Mouse (Mus musculus) macrophage (primary cell): Measurements from ENCODE around the gene Rab3il1. TPM values are rescaled to one million over a fixed set of nuclear protein-coding genes. Genes with fewer than 3 reads are reported as not detected.

Experiments
- H3K27ac ChIP-seq: fragments of 350-480 bp; formaldehyde crosslinking; 2 replicates; pipeline ENCODE4 v1.9.0; 2021
- H3K36me3 ChIP-seq: fragments of 350-480 bp; formaldehyde crosslinking; 2 replicates; pipeline ENCODE4 v1.9.0; 2021; ENCODE audit errors: inconsistent target
- H3K4me3 ChIP-seq: fragments of 350-480 bp; formaldehyde crosslinking; 2 replicates; pipeline ENCODE4 v1.9.0; 2021; ENCODE audit errors: inconsistent target
- H3K79me2 ChIP-seq: fragments of 350-480 bp; formaldehyde crosslinking; 2 replicates; pipeline ENCODE4 v1.9.0; 2021; ENCODE audit errors: inconsistent target
- WGBS: methylation state at CpG from one replicate; pipeline ENCODE4 v1.1.7; 2026; ENCODE audit warnings: inconsistent platforms; ENCODE audit not compliant: missing documents; 5-methylcytosine and 5-hydroxymethylcytosine counted together
- polyA plus RNA-seq: library from polyadenylated mRNA; stranded (reverse); fragments of 250-400 nt; gene quantifications from 3 replicates; pipeline ENCODE4 v1.2.4, GENCODE M21; 2018; ENCODE audit warnings: inconsistent platforms

Rab3il1 gene
- polyA plus RNA-seq, 1 experiment from 2014 or later, result 97.7 TPM

- Histone ChIP-seq H3K36me3 (no peaks in the 10 kb centered on the region), H3K4me3 (no peak overlapping the region), H3K27ac (no peak overlapping the region), H3K79me2 (no peaks in the 10 kb centered on the region)
- WGBS, result 100% methylated on average over 2 of the region's 2 CpGs
These were observed 60.2 kb downstream of the Rab3il1 start for GRCm38 (mm10) chr19:10061624-10062023.

GRCm38 (mm10) chr19:10062292-10062691, 60.8 kb downstream of the Rab3il1 start:
- 94% methylated on average over 8 of the region's 8 CpGs for WGBS
- H3K4me3 ChIP-seq, result no peak overlapping the region
- H3K36me3 ChIP-seq, result no peaks in the 10 kb centered on the region
- no peak overlapping the region for H3K27ac ChIP-seq
- H3K79me2 ChIP-seq, result no peaks in the 10 kb centered on the region

GRCm38 (mm10) chr19:10062862-10063261, 61.4 kb downstream of the Rab3il1 start:
- Histone ChIP-seq H3K79me2 (no peaks in the 10 kb centered on the region), H3K4me3 (no peak overlapping the region), H3K27ac (no peak overlapping the region), H3K36me3 (no peaks in the 10 kb centered on the region)
- 48% methylated on average over 5 of the region's 5 CpGs for WGBS

DNA sequence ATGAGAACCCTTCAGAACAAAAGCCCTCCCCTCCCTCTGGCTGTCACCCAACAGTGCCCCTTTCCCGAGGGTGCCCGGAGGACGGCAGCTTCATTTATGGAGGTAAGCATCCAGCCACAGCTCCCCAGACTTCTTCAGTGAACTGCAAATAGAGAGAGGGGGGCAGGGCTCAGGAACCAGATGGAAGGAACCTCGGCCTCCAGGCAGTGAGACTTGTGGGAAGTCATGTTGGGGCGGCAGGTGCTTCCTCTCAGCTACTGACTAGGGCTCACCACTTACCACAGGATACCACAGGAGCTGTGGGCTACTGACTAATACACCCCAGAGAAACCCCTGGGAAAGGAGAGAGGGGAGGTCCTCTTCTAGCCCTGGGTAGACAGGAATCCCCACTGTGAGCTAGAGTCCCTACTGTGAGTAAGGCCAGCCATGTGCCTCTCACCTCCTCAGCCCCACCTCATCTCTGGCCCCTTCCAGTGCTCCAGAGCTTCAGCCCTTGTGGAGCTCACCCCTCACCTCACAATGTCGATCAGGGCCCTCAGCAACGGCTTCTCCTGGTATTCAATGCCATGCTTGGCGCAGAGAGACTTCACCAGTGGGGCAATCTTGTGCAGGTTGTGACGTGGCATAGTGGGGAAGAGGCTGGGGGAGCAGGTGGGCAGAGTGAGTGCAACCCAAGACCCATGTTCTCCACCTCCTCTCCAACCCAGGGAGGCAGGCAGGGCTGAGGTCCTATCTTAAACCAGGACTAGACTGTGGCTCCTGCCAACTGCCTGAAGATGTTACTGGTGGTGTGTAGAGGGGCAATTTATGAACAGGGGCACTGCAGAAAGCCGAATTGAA, 62.9 kb downstream of the Rab3il1 start:
- Histone ChIP-seq H3K27ac (no peak overlapping the region), H3K79me2 (no peaks in the 10 kb centered on the region), H3K36me3 (no peaks in the 10 kb centered on the region), H3K4me3 (no peak overlapping the region)
- 31% methylated on average over 10 of the region's 10 CpGs for whole genome bisulfite sequencing

GRCm38 (mm10) chr19:10065465-10066188, 64.2 kb downstream of the Rab3il1 start:
- no peak overlapping the region for H3K4me3 ChIP-seq
- 76% methylated on average over 5 of the region's 5 CpGs for WGBS
- H3K79me2 ChIP-seq, result no peaks in the 10 kb centered on the region
- no peak overlapping the region for H3K27ac ChIP-seq
- H3K36me3 ChIP-seq, result no peaks in the 10 kb centered on the region

- Histone ChIP-seq H3K36me3 (no peaks in the 10 kb centered on the region), H3K27ac (no peak overlapping the region)
These were observed 64.7 kb downstream of the Rab3il1 start for GRCm38 (mm10) chr19:10066189-10066500.

DNA sequence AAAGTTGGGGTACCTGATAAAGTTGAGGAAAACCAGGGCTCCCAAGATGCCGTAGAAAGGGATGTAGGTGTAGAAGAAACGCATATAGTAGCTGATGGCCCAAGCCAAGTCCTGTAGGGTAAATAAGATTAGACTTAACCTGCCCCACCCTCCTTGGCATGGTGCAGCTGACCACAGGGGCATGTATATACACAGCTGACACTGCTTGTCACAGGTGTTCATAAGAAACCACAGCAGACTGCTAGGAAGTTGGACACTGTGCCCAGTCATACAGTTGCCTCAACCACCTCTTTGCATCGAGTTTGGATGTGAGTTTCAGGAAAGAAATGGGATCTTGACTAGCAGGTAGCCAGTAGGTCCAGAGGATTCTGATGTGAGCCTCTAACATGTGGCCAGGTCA, 65.0 kb downstream of the Rab3il1 start:
- Histone ChIP-seq H3K27ac (no peak overlapping the region), H3K79me2 (no peaks in the 10 kb centered on the region), H3K4me3 (no peak overlapping the region), H3K36me3 (no peaks in the 10 kb centered on the region)
- WGBS, result 69% methylated on average over 3 of the region's 3 CpGs

More at GRCm38 (mm10) chr19:10066189-10066500, 64.7 kb downstream of the Rab3il1 start:
- WGBS, result 87% methylated on average over 4 of the region's 4 CpGs
- H3K4me3 ChIP-seq, result no peak overlapping the region
- H3K79me2 ChIP-seq, result no peaks in the 10 kb centered on the region

DNA sequence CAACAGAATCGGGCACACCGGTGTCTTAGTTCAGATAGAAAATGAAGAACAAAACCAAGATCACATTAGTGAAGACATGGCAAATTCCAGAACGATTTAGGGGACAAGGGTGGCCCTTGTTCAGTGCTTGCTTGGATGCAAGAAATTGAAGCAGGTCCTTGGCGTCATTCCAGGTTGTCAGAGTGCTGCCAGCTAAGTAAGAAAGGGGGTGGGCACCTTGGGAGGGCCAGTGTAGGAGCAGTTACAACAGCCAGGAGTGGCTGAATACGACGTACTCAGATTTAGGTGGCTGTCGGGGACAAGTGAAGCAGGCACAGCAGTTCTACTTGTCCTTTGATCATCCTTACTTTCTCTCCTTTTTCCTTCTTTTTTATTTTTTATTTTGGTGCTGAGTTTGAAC, 66.2 kb downstream of the Rab3il1 start:
- H3K36me3 ChIP-seq, result no peaks in the 10 kb centered on the region
- no peak overlapping the region for H3K27ac ChIP-seq
- WGBS, result 92% methylated on average over 7 of the region's 7 CpGs
- H3K79me2 ChIP-seq, result no peaks in the 10 kb centered on the region
- no peak overlapping the region for H3K4me3 ChIP-seq

DNA sequence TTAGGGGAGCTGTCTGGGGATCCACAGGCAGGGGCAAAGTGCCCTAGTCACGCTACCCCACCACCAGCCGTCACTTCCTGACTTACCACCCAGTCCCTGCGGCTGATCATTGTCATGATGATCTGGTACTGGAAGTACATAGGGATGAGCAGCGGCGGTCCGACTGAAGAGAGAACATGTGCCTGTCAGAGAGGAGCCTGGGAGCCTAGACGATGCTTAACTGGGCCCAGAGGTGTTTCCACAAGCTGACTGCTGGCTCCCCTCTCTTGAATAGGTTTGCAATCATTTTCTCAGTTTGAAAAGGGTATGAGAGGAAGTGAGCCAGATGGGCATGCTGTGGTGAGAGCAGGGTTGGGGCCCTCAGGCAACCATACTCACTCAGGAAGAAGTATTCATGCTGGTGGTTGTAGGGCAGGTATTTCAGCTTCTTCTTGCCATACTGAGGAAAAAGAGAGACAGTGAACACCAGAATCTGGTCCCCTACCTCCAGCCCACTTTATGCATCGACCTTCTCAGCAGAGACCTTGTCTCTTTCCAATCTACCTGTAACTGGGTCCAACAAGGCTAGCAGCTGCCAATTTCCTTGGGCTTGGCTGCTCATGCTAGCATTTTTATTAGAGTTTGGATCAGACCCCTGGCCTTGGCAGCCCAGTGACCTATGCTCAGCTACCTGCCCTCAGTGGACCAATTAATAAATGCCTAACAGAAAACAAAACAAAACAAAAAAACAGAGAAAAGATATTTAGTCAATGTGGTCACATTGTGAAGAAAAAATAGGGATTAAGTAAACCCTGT, 68.9 kb downstream of the Rab3il1 start:
- Histone ChIP-seq H3K4me3 (no peak overlapping the region), H3K79me2 (no peaks in the 10 kb centered on the region), H3K27ac (no peak overlapping the region), H3K36me3 (no peaks in the 10 kb centered on the region)
- WGBS, result 49% methylated on average over 8 of the region's 8 CpGs

DNA sequence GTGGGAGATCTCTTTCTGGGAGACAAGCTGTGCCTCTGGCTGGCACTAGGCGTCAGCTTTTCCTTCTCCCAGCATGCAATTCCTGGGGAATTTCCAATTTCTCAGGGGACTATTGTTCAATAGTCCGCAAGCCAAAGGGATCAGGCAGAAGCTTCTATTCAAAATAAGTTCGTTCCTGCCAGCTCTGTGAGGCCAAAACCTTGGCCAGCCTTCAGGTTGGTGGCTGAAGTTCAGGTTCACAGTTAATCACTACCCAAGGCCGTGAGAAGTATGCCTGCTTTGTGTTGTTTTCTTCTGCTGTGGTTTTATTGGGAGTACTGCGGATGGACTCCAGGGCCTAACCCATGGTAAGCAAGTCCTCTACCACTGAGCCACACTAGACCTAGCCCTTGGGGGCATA, 69.7 kb downstream of the Rab3il1 start:
- WGBS, result 92% methylated on average over 5 of the region's 5 CpGs
- Histone ChIP-seq H3K79me2 (no peaks in the 10 kb centered on the region), H3K27ac (no peak overlapping the region), H3K4me3 (no peak overlapping the region), H3K36me3 (no peaks in the 10 kb centered on the region)

- 94% methylated on average over 2 of the region's 4 CpGs for WGBS
- no peak overlapping the region for H3K27ac ChIP-seq
- no peaks in the 10 kb centered on the region for H3K36me3 ChIP-seq
- H3K79me2 ChIP-seq, result no peaks in the 10 kb centered on the region
- H3K4me3 ChIP-seq, result no peak overlapping the region
These were observed 70.4 kb downstream of the Rab3il1 start for GRCm38 (mm10) chr19:10071892-10072291.

- no peaks in the 10 kb centered on the region for H3K36me3 ChIP-seq
These were observed 71.7 kb downstream of the Rab3il1 start for GRCm38 (mm10) chr19:10073145-10073544.

GRCm38 (mm10) chr19:10078392-10078791, 76.9 kb downstream of the Rab3il1 start:
- no peaks in the 10 kb centered on the region for H3K36me3 ChIP-seq
- no peaks in the 10 kb centered on the region for H3K79me2 ChIP-seq
- no peak overlapping the region for H3K4me3 ChIP-seq
- WGBS, result 97% methylated on average over 6 of the region's 6 CpGs
- no peak overlapping the region for H3K27ac ChIP-seq

More at GRCm38 (mm10) chr19:10073145-10073544, 71.7 kb downstream of the Rab3il1 start:
- WGBS, result 83% methylated on average over 5 of the region's 5 CpGs
- H3K27ac ChIP-seq, result no peak overlapping the region
- no peak overlapping the region for H3K4me3 ChIP-seq
- H3K79me2 ChIP-seq, result no peaks in the 10 kb centered on the region

DNA sequence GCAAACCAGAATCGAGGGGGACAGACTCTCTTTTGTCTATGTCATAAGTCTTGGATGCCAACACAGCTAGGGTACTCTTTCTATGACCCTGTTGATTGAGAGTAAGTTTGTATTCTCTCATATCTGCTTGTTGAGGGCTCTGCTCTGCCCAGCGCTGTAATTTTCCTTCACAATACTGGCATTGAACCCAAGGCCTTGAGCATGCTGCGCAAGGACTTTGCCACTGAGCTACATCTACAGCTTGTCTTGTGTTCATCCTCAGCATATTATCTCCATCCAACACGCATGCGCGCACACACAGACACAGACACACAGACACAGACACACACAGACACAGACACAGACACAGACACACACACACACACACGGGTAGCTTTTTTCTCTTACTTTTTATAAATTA, 78.9 kb downstream of the Rab3il1 start:
- no peaks in the 10 kb centered on the region for H3K79me2 ChIP-seq
- no peaks in the 10 kb centered on the region for H3K36me3 ChIP-seq
- 97% methylated on average over 7 of the region's 7 CpGs for WGBS
- no peak overlapping the region for H3K27ac ChIP-seq
- H3K4me3 ChIP-seq, result no peak overlapping the region

DNA sequence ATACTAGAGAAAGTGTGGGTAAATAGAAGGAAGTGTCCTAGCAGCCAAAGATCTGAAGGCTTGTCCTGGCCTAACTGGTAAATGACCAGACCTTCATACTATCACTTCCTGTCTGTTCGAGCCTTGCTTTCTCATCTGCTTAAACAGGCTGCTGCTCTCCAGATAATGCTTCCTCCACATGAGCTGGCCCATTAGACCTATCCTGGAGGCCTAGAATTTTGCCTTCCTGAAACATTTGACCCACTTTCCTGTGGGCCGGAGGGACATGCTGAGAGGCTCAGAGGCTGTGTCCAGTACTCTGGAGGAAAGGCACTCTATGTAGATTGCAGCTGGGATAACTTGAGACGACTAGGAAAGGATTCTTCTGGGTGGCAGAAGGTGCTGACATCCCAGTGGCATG, 80.6 kb downstream of the Rab3il1 start:
- H3K36me3 ChIP-seq, result no peaks in the 10 kb centered on the region
- 52% methylated on average over 3 of the region's 3 CpGs for WGBS
- H3K4me3 ChIP-seq, result no peak overlapping the region
- H3K79me2 ChIP-seq, result no peaks in the 10 kb centered on the region
- no peak overlapping the region for H3K27ac ChIP-seq
